In the genomic region with DNA sequence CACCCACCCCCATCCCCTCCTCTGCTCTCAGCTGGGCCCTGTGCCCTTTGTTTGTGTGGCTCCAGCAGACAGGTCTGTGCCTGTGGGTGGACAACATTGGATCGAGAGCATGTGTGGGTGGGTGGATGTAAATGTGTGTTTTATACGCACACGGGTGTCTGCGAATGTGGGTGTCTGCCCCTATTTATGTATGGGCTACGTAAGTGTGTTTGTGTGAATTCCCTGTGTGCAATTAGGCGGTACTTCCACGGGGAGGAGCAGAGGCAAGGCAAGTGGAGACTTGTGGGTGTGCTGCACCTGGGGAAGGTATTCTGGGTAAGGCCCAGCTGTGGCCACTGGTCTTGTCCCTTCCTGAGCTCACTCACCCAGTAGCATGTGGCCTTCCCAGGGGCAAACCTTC, we compare ENCODE assay signal across 21 mouse cellular contexts. TPM values are rescaled to one million over a fixed set of nuclear protein-coding genes. Genes with fewer than 3 reads are reported as not detected.
DNase-seq lines count a peak whose midpoint lies in the region; ATAC-seq and TF ChIP-seq lines count a peak whose summit lies in the region.
"Had no signal": no experiment of that assay in that cellular context is flagged by ENCODE, and none has a peak within 500 bp of the region (broad histone marks: within the 10 kb centered on the region; RNA-seq: fewer than 3 reads in every experiment).

No protein-coding gene starts in this region.

- 70% methylated on average over 7 of the region's 7 CpGs for WGBS in limb, embryonic 14.5 days
- 88% methylated on average over 7 of the region's 7 CpGs for WGBS in midbrain, embryonic 15.5 days

- H3K9ac ChIP-seq in limb, embryonic 14.5 days (ENCODE audit: low read depth, low read length, severe bottlenecking) = no peak overlapping the region
- H3K9ac ChIP-seq in midbrain, embryonic 15.5 days = no peak overlapping the region
- H3K9ac ChIP-seq: forebrain, postnatal 0 days; heart, embryonic 12.5 days; midbrain, embryonic 12.5 days had no signal

- no peaks in the 10 kb centered on the region for H3K36me3 ChIP-seq in limb, embryonic 14.5 days (ENCODE audit: control insufficient read depth, insufficient read depth, low read length)
- no peaks in the 10 kb centered on the region for H3K36me3 ChIP-seq in midbrain, embryonic 15.5 days (replicated peaks)
- H3K36me3 ChIP-seq: heart, embryonic 12.5 days; midbrain, embryonic 12.5 days had no signal

- H3K9me3 ChIP-seq in limb, embryonic 14.5 days (ENCODE audit: control insufficient read depth, low read length) = no peaks in the 10 kb centered on the region
- H3K9me3 ChIP-seq in midbrain, embryonic 15.5 days = no peaks in the 10 kb centered on the region
- H3K9me3 ChIP-seq: heart, embryonic 12.5 days; midbrain, embryonic 12.5 days had no signal

- H3K27me3 ChIP-seq in limb, embryonic 14.5 days (ENCODE audit: control insufficient read depth, insufficient read depth, low read length) = no peaks in the 10 kb centered on the region
- no peaks in the 10 kb centered on the region for H3K27me3 ChIP-seq in midbrain, embryonic 15.5 days (replicated peaks)

- TF ChIP-seq POLR2A in limb, embryonic 14.5 days (IDR thresholded peaks at IDR 0.05; ENCODE audit: borderline replicate concordance, extremely low read depth, insufficient read depth, insufficient read length) = no peak

- ATAC-seq in limb, embryonic 14.5 days (ENCODE audit: low FRiP score, low read depth) = no peak
- ATAC-seq in midbrain, embryonic 15.5 days (replicated peaks) = no peak
- ATAC-seq: forebrain, postnatal 0 days; Patski had no signal

- peak overlapping the region; percentile 6; the same call in 1 of the 2 replicates for H3K4me2 ChIP-seq in limb, embryonic 14.5 days (replicated peaks; ENCODE audit: low read depth, low read length, severe bottlenecking)
- no peak overlapping the region for H3K4me2 ChIP-seq in midbrain, embryonic 15.5 days
- H3K4me2 ChIP-seq: heart, embryonic 12.5 days; midbrain, embryonic 12.5 days had no signal

- no peaks in the 10 kb centered on the region for H3K4me1 ChIP-seq in limb, embryonic 14.5 days (ENCODE audit: control insufficient read depth, insufficient read depth, low read length)
- H3K4me1 ChIP-seq in midbrain, embryonic 15.5 days = no peaks in the 10 kb centered on the region
- H3K4me1 ChIP-seq: heart, embryonic 12.5 days; midbrain, embryonic 12.5 days had no signal

- no peak overlapping the region for H3K27ac ChIP-seq in layer of hippocampus, adult 2 months
- H3K27ac ChIP-seq in limb, embryonic 14.5 days (replicated peaks; ENCODE audit: low read depth, low read length) = no peak overlapping the region
- no peak overlapping the region for H3K27ac ChIP-seq in midbrain, embryonic 15.5 days
- H3K27ac ChIP-seq: midbrain, embryonic 12.5 days had no signal

- 0 out of 2 replicates have a peak, but pooled peaks have one; percentile 5 for TF ChIP-seq CTCF in layer of hippocampus, adult 2 months (conservative IDR thresholded peaks at IDR 0.05)

- no peak overlapping the region for H3K4me3 ChIP-seq in layer of hippocampus, adult 2 months
- H3K4me3 ChIP-seq in limb, embryonic 14.5 days (replicated peaks; ENCODE audit: low read length) = 0 out of 2 replicates have a peak overlapping the region, but pooled peaks have one; percentile 5
- no peak overlapping the region for H3K4me3 ChIP-seq in midbrain, embryonic 15.5 days
- H3K4me3 ChIP-seq: heart, embryonic 12.5 days; midbrain, embryonic 12.5 days; myocyte had no signal

- no peak for DNase-seq in layer of hippocampus, adult 2 months (ENCODE audit: low spot score in 2 of 2)
- DNase-seq in layer of hippocampus, postnatal 25 days (ENCODE audit: extremely low spot score in 1 of 2, low spot score in 1 of 2) = no peak
- DNase-seq in urinary bladder, postnatal 36 days (ENCODE audit: low spot score in 2 of 2) = peak; percentile 46 to 65
- DNase-seq in urinary bladder, adult 2 months (ENCODE audit: low spot score) = no peak
- no peak for DNase-seq in limb, embryonic 14.5 days (ENCODE audit: low spot score)
- DNase-seq in adrenal gland, adult 8-10 months = no peak
- no peak for DNase-seq in adipocyte (ENCODE audit: low spot score)
- DNase-seq: B cell, adult 2 months; cerebellum, adult 2 months; forebrain, postnatal 0 days; gastrocnemius, postnatal 36 days; heart, postnatal 4 days; kidney, adult 2 months; lung, postnatal 4 days; thymus, postnatal 14 days had no signal

RNA-seq across cellular contexts. Expression of a gene that starts 1.5 kb away (rescaled TPM):
- under 1 TPM; 0.32 to 0.44 TPM for total RNA-seq in layer of hippocampus, adult 2 months (2021)
- under 1 TPM; 0.34 to 0.35 TPM for total RNA-seq in layer of hippocampus, postnatal 25 days (2021)
- polyA plus RNA-seq in urinary bladder, adult 2 months (2012; rRNA removed) = 59.6 and 62.9 TPM in 2 replicates
- 41.5 and 49.4 TPM in 2 replicates for polyA plus RNA-seq in limb, embryonic 14.5 days (2012; rRNA removed)
- 68.8 and 77.6 TPM in 2 replicates for polyA plus RNA-seq in limb, embryonic 14.5 days (2014; fragmentation: Nextera tagmentation; extraction: Ambion mirVana)
- total RNA-seq in adrenal gland, adult 8-10 months (2022) = under 1 TPM; 0.16 to 0.37 (median 0.22) TPM
- 0.62 TPM in 1 of 2 replicates, not detected in the other for polyA plus RNA-seq in midbrain, embryonic 15.5 days (2015; fragmentation: Nextera tagmentation; extraction: Ambion mirVana)
- total RNA-seq: forebrain, postnatal 0 days had no signal
- polyA plus RNA-seq: liver, embryonic 16.5 days; Patski had no signal

Comparison
In these comparisons a context has a peak if more than half of its experiments do, and no peak if none do; other contexts are left out.
1. DNase-seq: peak in urinary bladder, postnatal 36 days (2 of 2); none in layer of hippocampus, adult 2 months (0 of 2), layer of hippocampus, postnatal 25 days (0 of 2), urinary bladder, adult 2 months (single experiment), limb, embryonic 14.5 days (single experiment), adrenal gland, adult 8-10 months (single experiment) and adipocyte (single experiment).